Mouse (Mus musculus) mesoderm, embryonic 11.5 days (tissue): Measurements from ENCODE around the gene Colec11.

ENCODE experiments used
- DNase-seq: peaks from one replicate; pipeline ENCODE4 v3.0.0-alpha.2; 2012; ENCODE audit warnings: low read depth, low spot score

The Colec11 gene

DNA sequence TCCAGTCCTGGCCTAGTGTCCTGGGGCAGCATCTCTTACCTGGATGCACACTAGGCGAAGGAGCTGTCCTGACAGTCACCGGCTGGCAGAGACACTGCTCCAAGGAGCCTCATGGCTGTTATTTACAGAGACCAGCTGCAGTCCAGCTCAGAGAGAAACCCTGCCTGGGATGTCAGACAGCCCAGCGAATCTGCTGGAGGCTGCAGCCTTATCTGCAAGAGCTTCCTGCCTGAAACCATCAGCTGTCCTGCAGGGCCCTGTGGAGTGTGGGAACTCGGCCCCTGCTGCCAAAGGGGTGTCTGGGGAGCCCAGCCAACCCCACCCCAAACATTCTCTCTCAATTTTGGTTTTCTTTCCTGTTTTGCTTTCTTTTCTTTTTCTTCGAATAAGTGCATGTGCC lies at the start of gene Colec11:
TSS of gene Colec11 (minus strand) at position 183 of the 400 bp plus-strand sequence.
- no peak for DNase-seq

DNA sequence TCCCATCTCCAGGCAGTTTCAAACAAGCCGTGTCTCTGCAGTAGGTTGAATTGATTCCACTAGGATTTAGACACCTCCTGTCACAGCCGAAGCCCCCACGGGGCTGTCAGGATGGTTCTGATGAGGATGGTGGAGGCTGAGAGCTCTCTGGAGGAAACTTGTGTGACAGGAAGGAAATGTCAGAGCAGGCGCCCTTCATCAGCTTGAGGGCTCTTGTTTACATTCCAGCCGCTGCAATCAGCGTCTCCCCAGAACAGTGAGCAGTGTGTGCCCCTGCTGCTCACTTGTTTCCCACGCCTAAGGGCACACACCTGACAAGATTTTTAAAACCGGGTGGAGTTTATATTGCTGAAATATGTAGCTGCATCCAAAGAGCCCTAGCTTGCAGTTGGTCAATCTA lies 44.1 kb upstream of the Colec11 start:
- DNase-seq, result no peak

- DNase-seq, result no peak
These were observed 43.6 kb upstream of the Colec11 start for GRCm38 (mm10) chr12:28666734-28667133.

DNA sequence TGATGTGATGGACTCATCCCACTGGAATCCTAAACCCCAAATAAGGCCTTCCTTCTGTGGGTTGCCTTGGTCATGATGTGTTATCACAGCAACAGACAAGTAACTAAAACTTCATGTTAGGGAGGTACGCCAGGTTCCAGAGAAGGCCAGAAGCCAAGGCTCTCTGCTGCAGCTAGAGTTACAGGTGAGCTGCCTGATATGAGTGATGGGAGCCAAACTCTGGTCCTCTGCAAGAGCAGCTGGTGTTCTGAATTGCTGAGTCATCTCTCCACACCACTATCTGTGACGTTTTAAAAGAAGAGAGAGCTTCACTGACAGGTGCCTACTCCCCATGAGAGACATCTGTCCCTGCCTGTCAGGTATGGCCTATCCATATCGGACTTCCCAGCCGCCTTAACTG lies 39.5 kb upstream of the Colec11 start:
- DNase-seq, result no peak

DNA sequence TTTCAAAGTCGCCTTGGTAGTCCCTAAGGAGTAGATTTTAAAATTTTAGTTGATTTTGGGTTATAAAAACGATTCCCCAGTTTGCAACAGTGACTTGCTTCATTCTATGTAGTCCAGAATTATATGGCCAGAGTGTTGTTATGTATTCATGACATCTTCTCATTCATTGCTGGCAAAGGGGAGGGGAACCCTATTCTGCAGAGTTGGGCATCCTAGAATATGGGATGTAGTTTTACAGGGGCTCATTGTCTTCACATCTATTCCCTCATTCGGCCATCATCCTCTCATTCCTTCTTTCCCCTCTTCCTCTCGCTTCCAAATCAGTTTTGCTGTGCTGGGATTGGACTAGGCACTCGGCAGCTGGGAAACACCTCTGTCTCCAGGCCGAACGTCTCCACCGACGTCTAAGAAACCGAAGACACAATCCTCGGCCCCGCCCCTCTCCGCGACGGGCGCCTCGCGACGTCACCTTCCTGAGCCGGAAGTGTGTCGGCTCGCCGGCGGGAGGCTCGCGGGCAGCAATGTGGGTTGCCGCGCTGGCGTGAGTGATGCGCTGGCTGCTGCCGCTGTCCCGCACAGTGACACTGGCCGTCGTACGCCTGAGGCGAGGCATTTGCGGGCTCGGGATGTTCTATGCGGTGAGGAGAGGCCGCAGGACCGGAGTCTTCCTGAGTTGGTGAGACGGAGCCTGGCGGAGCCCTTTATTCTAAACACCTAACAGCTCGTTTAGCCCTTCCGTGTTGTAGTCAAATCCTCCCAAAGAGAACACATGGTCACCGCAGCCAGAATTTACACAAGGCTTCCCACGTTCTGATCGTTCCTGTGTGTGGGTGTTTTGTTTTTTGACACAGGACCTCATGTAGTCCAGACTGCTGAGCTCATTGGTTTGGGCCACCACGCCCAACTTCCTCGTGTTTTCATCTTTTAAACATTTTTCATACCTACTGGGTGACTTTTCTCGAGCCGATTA lies 26.2 kb upstream of the Colec11 start, which contains the start of gene Rnaseh1:
TSS of gene Rnaseh1 (plus strand) at position 462 of the 970 bp plus-strand sequence.
- peak; percentile 91 for DNase-seq

DNA sequence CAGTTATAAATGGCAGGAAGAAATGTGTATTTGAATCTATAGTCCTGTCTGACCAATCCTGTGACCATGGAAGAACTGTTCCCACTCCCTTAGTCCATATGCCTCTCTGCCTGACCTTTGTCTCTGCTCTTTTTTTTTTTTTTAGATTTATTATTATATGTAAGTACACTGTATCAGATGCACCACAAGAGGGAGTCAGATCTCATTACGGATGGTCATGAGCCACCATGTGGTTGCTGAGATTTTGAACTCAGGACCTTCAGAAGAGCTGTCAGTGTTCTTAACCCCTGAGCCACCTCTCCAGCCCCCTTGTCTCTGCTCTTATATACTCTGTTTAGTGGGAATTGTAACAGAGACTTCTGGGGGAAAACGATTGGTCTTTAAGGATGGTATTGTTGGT lies 15.6 kb upstream of the Colec11 start:
- DNase-seq, result no peak

GRCm38 (mm10) chr12:28636543-28636942 lies 13.4 kb upstream of the Colec11 start:
- DNase-seq, result no peak

GRCm38 (mm10) chr12:28635535-28636476 lies 12.6 kb upstream of the Colec11 start, which contains the start of gene Rps7:
Rps7 (minus strand) TSS chr12:28635953.
- DNase-seq, result peak; percentile 96

DNA sequence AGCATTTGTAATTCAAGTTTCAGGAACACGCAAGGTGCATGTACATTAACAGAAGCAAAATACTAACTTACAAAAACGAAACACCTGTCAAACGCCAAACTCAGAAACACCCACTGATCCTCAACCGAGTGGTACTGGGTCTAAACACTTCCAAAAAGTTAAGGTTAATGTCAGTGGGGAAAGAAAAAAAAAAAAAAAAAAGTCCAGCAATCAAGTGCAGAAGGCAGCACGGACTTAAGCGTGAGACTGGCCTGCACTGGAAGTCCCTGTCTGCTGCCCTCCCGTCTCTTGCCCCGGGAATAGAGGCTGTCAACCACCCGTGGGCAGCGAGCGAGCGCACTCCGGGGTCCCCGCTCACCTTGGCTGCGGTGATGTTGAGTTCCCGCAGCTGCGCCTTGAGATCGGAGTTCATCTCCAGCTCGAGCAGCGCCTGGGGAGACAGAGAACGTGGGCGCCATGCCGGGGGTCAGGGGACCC lies 11.9 kb upstream of the Colec11 start:
- no peak for DNase-seq

- DNase-seq, result no peak
These were observed 5.3 kb upstream of the Colec11 start for GRCm38 (mm10) chr12:28628436-28628835.

DNA sequence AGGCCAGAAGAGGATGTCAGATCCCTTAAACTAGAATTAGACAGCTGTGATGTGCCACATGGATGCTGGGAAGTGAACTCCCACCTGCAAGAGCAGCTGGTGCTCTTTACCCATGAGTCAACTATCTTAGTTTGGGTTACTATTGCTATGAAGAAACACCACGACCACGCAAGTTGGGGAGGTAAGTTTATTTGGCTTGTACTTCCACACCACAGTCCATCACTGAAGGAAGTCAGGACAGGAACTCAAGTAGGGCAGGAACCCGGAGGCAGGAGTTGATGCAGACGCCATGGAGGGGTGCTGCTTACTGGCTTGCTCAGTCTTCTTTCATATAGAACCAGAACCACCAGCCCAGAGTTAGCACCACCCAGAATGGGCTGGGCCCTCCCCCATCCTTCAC lies 3.9 kb upstream of the Colec11 start:
- no peak for DNase-seq

- no peak for DNase-seq
These were observed 2.2 kb upstream of the Colec11 start for GRCm38 (mm10) chr12:28625407-28625806.

DNA sequence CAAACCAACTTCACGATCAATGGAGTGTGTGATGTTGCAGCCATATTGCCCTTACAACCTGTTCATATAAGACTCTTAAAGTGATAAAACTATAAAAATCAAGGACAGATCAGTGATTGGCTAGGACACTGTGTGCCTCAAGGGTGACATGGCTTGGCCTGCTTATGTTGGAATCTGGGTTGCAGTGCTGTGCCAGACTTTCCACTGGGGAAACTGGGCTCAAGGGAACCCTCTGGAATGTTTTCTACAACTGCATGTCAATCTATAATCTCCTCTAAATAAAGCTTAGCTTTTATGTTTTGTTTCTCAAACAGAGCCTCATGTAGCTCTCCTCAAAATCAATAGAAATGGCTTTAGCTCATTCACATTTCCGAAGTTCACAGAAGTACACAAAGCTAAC lies 1.1 kb upstream of the Colec11 start:
- DNase-seq, result no peak

DNA sequence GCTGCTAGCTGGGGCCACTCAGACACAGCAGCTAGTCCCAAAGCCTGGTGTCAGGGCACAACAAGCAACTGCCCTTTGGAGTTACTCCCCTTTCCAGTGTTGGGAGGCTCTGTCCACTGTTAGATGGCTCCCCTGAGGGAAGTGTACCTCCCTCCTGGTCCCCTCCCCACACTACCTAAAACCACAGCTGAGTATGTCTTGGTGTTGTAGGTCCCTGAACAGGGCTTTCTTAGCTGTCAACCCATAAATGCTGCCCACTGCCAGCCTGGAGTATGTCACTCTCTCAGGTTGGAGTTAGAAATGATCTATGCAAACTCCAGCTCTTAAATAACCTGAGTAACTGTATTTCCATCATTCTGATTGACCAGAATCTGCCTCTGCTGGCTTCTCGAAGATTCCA lies 536 bp downstream of the Colec11 start:
- DNase-seq, result no peak

DNA sequence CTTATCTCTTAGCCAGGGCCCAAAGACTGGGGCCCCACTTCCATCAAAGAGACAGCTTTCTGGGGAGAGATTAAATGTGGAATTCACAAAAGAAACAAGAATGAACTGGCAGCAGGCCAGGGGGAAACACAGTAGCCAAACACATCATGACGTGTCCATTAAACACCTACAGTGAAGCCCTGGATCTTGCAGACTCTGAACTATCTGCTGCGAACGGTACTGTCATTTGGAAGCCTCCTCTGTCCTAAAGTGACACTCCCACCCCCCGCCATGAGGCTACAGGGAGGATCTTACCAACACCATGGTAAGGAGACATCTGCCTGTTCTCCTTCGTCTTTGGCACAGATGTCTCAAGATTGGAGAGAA lies 1.0 kb downstream of the Colec11 start:
- no peak for DNase-seq

GRCm38 (mm10) chr12:28621451-28622166 lies 1.6 kb downstream of the Colec11 start:
- no peak for DNase-seq

DNA sequence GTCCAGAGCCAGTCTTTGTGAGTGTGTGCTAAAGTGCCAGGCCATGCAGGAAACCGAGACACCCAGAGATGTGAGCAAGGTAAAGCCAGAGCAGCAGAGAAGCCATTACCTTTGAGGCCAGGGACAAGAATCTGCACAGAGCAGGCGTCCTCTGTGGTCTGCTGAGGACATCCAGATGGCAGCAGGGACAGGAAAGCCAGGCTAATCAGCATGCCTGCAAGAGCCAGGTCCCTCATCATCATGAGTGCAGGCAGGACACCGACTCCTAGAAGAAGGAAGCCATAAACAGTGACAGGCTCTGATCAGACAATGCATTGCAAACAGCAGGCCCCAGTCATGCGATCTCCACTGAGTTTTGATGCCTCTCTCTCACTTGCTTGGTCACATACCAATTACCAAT lies 5.9 kb downstream of the Colec11 start:
- DNase-seq, result no peak

DNA sequence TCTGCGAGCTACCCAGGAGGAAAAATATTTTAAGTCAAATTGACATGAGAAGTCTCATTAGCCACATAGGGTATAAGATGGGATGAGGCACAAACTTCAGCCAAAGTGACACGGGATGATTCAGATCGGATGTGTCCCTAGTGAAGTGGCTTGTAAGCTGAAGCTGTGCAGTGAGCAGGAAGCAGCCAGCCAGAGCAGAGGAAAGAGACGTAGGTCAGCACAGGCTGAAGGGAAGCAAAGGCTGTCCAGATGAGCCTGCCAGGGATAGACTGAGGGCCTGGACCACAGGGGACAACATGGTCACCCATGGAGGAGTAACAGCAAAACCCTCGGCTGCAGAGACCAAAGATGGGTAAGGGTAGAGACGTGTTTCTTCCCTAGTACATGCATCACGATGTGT lies 8.8 kb downstream of the Colec11 start:
- no peak for DNase-seq

DNA sequence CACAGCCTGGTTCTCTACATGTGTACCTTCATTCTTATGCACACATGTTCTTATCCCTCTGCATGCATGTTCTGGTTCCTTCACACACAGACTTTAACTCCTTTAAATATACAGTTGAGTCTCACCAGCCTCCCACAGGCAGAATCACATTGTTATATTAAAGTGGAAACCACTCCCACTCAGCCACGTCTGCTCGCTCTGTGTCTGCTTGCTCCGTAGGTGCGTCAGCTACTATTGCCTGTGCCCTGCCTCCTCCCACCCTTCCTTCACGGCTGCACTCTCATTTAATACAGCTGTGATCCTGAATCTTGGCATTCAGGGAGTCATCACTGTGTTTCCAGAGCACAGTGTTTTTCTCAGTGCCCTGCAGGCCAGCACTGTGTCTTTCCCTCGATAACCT lies 10.8 kb downstream of the Colec11 start:
- no peak for DNase-seq

GRCm38 (mm10) chr12:28607546-28608305 lies 15.5 kb downstream of the Colec11 start:
- DNase-seq, result no peak

DNA sequence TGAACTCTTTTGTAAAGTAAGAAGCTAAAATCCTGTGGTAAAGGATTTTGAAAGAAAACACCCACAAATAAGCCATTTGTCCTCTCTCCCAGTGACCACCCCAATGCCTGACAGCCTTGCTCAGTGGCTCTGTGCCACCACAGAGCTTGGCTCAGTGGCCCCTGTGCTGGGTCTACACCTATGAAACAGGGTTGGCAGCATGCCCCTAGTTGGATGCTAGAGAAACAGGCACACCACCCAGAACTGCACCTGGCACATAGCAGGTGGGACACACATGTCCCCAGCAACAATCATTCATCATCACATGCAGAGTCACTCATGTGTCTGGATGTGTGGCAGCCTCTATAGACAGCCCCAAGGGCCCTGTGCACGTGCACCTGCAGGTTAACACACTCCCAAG lies 19.7 kb downstream of the Colec11 start:
- DNase-seq, result no peak
